Mouse (Mus musculus) T-helper 17 cell (primary cell): ENCODE results near the gene Zfp277.

Experiments
- in situ Hi-C, 2 experiments: fragments of 300-600 bp; cut with MboI, MseI; formaldehyde crosslinking; loops; 1 replicate in 1 of 2; 2 replicates in 1 of 2; pipeline ENCODE4 v1.15.1; 2025; ENCODE audit warnings: high pct_unique_total_duplicates in 2 of 2

The Zfp277 gene

DNA sequence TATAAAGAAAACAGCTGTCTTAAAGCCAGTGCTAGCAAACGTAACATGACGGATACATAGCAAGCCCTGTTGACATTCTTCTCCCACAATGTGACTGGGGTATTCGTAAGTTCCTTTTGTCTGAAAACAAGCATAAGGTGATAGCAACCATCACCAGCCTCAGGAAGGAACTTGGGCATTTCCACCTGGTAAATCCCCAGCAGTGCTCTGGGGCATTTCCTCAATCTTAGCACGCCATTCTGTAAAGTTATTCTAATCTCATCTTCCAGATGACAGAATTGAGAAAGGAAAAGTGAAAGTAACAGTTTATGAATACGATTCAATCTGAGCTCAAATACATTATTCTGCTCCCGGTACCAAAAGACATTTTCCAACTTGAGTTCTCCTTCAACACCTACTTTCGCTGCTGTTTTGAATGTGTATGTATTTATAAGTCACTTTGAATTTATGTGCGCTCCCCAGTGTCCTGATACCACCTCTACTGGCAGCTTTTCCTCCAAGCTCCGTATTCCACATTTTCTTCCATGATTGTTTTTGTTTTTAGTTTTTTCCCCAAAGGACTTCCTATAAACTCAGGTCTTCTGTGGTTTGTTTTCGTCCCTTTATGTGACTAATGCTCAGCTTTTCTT is 64.4 kb downstream of the Zfp277 start:
- in situ Hi-C loops, result no loop called here

DNA sequence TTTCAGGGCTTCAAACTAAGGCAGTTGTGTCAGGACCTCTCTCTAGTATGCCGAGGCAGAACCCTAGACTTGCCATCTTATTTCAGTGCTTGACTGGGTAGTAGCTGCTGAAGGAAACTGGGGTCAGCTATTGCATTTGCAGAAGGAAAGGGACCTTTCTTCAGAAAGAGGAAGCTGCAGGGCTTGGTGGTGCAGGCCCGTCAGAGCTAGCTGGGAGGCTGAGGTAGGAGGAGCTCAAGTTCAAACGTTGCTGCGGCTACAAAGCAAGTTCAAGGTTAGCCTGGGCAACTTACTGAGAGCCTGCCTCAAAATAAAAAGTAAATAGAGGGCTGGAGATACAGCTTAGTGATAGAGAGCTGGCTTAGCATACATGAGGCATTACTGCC is 66.2 kb downstream of the Zfp277 start:
- in situ Hi-C loops, result no loop called here

DNA sequence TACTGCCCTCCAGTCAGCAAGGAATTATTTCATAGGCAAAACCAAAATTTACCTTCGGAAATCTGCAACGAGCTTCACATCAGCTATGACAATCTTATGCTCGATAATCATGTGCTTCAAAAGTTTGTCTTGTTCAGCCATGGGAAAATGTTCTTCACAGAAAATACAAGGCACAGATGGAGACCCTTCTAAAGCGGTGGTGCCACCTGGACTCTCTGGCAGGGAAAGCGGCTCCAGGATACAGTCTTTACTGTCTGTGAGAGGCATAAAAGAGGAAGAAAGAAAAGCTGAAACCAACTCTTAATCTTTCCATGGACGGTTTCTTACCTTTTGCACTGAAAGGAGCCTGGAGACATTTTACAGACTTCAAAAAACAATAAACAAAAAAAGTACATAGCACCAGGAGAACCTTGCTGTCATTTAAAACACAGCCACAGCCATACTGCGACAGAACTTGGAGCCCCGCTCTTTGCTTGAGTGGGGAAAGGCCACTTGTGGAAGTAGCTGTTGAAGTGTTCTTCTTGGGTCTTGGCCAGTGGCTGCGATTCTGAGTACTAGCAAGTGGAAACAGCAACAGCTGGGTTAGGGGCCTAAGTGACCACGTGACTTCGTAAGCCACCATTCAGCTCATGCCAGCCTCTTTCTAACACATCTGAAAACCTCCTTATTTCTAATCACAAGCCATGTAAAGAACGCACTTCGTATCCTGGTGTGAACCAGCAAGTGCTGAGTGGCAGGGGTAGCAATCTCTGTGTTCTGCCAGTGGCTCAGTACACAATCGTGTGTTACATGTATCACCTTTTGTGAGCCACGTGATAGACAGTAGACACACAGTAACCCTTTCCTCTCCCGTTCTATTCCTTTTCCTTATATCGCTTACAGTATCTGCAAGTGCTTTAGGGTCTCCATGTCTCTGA is 66.8 kb downstream of the Zfp277 start:
- in situ Hi-C loops, result no loop called here

DNA sequence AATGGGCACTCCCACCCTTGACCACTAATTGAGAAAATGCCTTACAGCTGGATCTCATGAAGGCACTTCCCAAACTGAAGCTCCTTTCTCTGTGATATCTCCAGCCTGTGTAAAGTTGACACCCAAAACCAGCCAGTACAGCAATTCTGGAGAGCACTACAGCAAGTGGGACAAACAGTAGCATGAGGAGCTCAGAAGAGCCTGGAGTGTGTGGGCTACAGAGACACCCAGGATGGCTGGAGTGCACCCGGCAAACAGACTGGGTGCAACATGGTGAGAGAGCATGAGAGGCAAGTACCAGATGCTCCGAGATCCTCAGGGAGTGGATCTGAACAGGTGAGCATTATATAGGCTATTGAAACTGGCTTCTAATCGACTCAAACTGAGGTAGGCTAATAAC is 93.8 kb downstream of the Zfp277 start:
- in situ Hi-C loops, result no loop called here

DNA sequence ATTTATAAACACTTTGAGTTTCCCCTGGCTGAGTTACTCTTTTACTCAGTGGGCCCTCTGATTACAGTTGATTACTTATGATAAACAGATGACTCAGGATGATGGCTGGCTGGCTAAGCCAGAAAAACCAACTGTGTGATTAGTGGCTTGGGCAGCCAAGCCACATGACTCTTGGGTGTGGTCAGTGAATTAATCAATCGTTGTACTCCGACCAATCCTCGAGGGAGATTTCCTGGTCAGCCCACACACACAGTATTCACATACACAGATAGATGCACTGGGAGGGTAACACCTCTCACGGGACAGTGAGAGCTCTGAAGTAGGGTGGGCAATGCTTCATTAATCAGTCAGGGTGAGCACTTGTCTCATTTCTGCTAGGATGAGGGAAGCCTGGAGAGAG is 97.5 kb downstream of the Zfp277 start:
- in situ Hi-C loops, result loop anchor here in 1 of 2 experiments (5.0 kb wide), 1 partner anchor 39 kb away; no protein-coding TSS in a partner anchor

DNA sequence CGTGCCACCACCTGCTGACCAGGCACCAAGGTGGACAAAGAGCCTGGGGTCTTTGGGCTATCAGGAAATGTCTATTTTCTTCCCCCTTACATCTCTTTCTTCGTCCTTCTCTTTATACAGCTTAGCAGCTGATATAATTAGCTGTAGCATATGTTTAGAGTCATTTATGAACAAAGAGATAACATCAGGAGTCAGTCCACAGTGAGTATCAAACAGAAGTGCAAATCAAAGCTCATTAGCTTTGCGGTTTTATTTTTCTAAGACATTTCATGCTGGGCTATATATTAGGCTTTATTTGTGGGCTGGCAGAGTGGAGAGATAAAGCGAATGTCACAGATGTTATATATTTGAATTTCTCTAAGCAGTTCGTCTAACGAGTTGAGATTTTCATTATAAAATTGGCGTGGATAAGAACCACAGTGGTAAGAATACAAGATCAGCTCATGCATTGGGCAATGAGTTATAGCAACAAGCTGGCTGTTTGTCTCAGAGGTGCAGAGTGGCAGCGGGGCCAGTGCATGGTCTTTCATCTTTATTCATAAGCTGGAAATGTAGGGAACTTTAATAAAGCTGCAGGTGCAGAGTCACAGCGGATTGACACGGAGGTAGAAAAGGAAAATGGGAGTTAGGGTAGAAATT is 98.5 kb downstream of the Zfp277 start:
- in situ Hi-C loops, result loop anchor here in 1 of 2 experiments (5.0 kb wide), 1 partner anchor 40 kb away; no protein-coding TSS in a partner anchor

DNA sequence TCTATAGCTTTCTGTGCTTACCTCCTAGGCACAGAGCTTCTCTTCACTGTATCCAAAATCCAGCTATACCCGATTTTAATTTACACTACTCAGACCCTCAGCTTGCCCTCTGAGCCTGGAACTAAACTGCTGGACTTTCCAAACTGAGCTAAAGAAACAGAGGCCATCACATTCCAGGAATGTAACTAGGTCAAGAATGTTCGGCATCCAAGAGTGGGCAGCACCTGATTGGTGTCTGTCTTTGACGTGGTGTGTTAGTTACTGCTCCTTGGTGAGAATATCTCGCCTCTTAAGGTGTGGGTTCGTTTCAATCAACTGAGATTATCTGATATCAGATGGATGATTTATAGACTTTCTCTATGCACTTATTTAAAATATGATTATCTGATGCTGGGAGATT is 104.3 kb downstream of the Zfp277 start:
- in situ Hi-C loops, result no loop called here

DNA sequence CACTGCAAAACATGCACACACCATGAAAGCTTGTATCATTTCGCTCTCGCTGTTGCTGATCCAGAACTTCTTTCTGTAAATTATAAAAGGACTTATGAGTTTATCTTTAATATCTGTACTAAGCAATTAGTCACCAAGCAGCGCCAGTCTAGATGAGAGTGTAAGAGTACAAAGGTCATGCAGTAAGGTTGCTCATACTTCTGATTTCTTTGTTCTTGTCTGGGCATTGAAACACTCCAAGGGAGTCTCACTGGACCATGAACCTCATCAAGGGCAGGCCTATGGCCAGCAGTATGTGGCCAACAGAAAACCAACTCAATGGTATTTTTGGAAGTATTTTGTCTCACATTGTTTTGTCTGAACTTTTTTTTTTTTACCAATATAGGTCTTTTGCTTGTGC is 110.4 kb downstream of the Zfp277 start:
- in situ Hi-C loops, result loop anchor here in 1 of 2 experiments (5.0 kb wide), 1 partner anchor 77 kb away; no protein-coding TSS in a partner anchor

DNA sequence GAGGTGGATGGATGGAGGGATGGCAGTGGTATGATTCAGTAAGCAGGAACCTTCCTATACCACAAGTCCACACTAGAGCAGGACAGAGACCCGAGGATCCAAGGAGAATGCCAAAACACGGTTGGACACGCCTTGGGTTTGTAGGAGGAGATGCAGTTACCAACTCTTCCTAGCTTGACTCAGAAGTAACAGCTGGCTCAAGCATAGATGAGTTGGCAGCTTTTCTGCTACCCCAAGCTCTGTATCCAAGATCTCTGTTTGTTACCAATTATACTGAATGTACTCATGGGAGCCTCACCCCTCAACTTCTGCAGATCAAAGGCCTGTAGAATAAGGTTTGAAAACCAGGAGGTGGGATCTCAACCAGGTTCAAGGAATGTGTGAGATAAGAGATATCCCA is 114.2 kb downstream of the Zfp277 start:
- in situ Hi-C loops, result no loop called here

DNA sequence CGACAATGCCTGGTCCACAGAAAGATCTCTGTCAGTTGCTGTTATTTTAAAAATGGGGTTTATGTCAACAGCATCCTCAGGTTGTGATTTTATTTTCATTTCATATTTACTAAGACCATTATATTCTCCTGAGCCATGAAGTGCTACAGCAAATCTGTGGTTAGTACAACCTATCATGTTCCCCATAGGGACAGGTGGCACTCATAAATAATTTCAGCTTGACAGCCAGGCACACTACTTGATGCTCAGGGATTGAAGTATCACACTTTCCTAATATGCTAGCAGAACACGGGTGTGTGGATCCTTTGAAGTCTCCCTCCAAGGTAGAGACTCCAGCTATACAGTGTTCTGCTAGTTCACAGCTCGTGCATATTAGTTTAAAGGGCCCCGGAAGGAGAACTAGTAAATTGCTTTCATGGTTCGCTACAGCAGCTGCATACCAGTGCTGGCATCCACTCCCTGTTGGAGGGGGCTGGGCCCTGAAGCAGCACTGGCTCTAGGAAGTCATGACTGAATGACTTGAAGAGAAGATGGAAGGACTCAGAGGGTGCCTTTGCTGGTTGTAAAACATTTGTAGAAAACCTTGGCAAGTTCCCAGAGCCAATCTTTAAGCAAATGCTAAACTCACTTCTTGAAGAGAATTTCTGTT is 118.6 kb downstream of the Zfp277 start:
- in situ Hi-C loops, result no loop called here

DNA sequence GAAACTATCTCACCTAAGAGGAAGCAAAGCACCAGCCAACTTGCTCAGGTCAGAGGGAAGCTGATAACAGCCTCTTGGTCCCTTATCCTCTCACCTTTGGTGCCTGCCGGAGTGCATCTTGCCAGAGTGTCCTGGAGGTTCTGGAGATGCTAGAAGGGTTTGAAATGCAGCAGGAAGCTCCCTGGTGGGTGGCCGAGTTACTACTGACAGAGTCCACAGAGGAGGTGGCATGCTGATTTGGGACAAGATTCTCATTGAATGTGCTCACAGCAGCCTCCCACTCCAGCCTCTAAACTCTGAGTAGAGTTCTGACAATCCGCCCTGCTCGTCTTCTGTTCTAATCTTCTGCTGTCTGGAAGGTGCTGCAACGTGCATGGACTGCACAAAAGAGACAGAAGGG is 120.1 kb downstream of the Zfp277 start:
- in situ Hi-C loops, result no loop called here

DNA sequence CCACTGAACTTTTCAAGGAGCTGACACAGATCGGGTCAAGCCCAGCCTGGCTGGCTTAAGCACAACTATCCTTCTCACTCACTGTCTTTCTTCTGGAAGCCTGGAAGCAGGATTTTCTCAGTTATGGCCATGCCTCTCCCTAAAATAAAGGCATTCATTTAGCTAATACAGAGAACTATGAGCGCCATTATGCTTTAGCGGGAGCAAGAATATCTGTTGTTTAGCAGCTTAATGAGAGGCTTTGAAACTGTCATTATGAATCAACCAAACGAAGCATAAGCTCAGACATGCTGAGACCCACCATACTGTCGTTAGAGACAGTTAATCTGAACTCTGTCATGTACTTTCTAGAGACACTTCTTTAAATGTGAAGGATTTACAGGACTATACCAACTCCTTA is 120.9 kb downstream of the Zfp277 start:
- in situ Hi-C loops, result no loop called here

DNA sequence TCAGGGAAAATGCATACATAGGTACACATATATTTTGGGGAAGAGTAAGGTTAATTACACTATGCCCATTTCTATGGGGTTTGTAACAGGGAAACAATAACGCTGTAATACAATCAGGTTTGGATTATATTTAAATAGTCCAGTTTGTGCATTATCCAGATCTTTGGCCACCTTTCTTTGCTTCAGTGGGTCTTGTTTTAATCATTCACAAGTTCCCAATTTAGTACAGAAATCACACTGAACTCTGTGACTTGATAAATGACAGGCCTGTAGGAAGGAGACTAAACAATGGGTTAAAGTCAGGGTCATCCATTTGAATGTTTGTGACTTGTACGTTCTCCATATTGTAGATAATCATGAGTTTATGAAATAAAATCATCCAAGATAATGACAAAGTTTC is 130.6 kb downstream of the Zfp277 start:
- in situ Hi-C loops, result no loop called here

DNA sequence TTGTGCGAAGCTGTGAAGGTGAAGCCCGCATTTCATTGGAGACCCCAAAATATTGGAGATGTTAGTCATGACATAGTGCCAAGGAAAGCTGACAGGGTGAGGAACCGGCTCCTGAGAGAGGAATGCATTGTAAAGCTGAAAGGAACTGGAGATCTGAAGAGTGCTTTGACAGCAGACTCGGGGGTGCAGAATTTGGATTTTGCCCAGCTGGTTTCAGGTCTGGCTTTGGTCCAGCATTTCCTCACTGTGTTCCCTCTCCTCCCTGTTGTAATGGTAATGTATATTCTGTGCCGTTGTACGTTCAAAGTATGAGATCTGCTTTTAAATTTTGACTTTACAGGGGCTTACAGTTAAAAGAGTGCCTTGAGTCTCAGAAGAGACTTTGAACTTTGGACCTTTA is 141.7 kb downstream of the Zfp277 start:
- in situ Hi-C loops, result no loop called here

DNA sequence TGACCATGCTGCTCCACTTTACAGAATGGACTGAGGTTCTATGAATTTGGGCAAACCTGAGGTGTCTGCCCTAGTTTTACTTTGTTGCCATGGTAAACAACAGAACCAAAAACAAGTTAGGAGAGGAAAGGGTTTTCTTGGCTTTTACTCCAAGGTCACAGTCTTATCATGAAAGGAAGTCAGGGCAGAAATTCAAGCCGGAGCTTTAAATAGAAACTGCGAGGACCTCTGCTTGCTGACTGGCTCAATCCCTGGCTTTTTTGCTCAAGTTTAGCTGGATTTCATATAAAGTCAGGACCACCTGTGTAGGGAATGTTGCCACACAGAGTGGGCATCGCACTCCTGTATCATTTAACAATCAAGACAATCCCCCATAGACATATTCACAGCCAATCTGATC is 147.1 kb downstream of the Zfp277 start:
- in situ Hi-C loops, result no loop called here

DNA sequence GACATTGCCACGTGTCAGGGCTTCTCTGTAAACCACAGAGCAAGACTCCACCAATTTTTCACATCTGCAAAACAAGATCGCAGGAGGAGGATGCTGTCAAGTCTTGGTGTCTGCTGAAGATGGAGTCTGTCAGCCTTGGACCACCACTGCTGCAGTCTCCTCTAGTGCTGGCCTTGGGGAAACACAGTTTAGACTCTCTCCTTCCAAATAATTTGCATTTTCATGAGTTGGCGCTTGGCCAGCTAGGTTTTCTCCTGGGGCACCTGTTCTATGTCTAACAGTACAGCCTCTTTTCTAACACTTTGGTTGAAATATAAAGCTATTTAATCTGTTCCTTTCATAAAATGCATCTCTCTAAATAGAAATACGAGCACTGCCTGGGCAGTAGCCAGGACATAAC is 159.2 kb downstream of the Zfp277 start:
- in situ Hi-C loops, result no loop called here

DNA sequence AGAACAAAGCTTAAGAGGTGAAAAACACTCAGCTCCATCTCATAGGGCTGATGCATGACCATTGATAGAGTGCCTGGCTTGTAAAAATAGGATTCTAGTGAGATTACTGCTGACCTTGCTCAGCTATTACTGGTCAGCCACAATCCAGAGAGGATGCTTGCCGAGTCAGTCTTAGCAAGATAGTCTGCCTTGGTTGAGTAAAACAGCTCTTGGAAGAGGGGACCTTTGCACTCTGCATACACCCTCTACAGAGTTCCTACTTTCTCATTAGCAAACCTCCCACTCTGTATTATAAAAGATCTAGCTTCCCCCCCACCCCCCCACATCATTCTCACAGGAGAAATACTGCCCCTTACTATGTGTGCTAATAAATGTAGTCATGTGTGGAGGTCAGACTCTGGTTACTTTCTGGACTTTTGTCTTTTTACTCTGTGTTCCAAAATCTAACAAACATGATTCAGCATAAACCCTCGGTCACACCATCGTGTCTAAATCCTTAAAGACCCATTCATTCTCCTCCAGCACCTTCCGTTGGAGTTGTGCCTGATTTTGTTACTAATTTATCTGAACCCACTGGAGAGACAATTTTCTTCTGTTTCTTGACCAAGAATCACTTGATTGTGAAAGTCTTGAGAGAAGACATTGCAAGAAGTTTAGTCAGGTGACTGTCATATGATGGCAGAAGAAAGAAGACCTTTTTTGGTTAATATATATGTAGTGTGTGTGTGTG is 164.9 kb downstream of the Zfp277 start:
- in situ Hi-C loops, result no loop called here

DNA sequence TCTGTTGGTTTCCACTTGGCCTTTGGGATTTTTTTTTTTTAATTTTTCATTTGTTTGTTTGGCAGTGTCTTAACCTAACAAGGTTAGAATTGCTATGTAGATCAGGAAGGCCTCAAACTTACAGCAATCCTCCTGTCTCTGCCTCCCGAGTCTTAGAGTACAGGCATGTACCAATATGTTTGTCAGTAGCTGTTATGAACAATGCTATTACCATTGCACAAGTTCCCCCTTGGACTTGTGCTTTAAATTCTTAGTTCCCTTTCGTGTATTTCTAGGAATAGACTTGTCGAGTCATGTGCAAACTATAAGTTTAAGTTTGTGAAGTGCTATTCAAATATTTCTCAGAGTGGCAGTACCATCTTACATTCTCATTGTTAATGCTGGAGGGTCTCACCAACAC is 168.1 kb downstream of the Zfp277 start:
- in situ Hi-C loops, result no loop called here

DNA sequence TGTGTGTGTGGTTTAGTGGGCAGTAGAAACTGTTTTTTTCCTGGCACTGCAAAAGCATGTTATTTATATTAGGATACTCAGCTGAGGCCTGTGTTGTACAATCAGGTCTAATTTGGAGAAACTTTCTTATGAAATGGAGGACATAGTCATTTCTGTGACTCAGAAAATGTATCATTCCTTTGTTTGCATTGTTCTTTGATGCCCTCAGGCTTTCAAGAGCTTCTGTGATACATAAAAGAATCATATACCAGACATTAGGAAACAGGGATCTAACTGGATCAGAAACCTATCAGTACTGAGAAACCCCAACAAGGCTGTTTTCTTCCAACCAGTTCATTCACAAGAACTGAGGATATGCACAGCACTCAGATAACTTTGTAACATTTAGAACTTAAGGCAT is 170.8 kb downstream of the Zfp277 start:
- in situ Hi-C loops, result no loop called here

DNA sequence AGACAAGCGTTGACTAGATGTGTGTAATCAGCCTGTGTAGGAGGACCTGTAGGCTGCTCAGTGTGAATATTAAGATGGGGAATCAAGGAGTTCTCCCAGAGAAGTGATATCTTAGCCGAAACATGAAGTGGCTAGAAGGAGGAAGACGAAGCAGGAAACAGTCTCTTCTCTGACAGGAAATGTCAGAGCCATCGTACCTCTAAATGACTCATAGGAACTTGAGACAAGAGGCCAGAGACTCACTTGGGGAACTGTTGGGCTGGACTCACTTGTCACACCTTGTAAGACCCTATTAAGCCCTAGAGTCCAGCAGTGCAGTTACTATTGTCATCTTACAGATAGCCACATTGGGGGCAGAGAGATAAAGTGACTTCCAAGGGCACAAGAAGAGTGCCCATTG is 172.4 kb downstream of the Zfp277 start:
- in situ Hi-C loops, result no loop called here

DNA sequence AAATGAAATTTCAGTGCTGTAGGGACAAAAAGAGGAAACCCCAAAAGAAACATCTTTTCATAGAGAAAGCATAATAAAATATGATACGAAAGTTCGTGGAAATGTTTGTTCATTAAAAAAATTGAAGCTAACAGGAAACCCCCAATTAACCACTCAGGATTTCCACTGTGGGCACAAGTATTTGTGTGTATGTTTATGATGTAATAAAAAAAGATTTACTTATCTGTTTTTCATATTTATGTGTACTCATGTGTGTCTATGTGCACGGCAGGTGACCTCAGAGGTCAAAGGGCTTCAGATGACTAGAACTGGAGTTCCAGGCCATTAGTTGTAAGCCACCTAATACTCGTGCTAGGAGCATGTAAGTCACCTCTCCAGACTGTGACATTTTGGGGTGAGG is 173.0 kb downstream of the Zfp277 start:
- in situ Hi-C loops, result no loop called here
